Mouse (Mus musculus) hematopoietic multipotent progenitor cell, adult 10-12 weeks (in vitro differentiated cells): ENCODE data around the gene Lzts3. TPM values are rescaled to one million over a fixed set of nuclear protein-coding genes. Genes with fewer than 3 reads are reported as not detected.

Source experiments
- polyA plus RNA-seq: library from polyadenylated mRNA; stranded (reverse); fragments of >175 nt; gene quantifications from 2 replicates; pipeline ENCODE4 v1.2.3, GENCODE M21; 2012; ENCODE audit warnings: low replicate concordance

Lzts3 gene
- 3.2 and 4.2 TPM in 2 replicates for polyA plus RNA-seq

GRCm38 (mm10) chr2:130642684-130643369 lies at the start of gene Lzts3:
Gene Lzts3 (minus strand): TSS chr2:130642803.

DNA sequence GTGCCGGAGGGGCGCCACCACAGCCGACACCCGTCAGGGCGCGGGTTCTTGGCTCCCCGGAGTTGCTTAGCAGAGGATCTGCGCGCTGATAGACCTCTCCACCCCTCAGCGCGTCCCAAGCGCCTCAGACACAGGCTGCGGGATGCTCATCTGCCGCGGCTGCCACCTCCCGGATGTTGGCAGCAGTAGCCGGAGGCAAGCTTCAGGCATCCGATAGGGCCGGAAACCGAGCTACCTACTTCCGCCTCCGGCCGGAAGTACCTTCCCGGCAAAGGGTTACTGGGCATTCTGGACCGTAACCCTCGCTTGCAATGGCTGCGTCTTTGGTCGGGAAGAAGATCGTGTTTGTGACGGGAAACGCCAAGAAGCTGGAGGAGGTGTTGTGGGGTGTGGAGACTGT lies 25.0 kb upstream of the Lzts3 start, which contains the start of gene Itpa:
Gene Itpa (plus strand): TSS at position 52 of the 400 bp plus-strand sequence.

GRCm38 (mm10) chr2:130664102-130664701 lies 21.6 kb upstream of the Lzts3 start, which contains the start of gene Ddrgk1:
Gene Ddrgk1 (minus strand): TSS chr2:130664659.

DNA sequence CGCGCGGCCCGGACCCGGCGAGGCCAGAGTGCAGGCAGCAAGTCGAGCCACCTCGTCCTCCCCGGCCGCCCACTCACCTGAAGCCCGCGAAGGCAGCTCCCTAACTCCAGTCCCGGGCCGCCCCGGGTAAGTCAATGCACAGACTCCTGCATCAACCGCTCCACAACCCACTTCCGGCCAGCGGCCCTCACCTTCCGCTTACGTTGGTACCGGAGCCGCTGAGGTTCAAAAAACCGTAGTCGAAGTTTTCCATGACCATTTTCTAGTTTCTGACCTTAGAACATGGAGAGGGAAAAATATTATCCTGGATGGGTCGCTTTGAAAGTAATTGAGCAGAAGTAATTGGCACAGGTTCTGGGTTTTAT lies 12.8 kb downstream of the Lzts3 start, which contains the start of the genes Fastkd5 and Ubox5:
Gene Fastkd5 (minus strand): TSS at position 189 of the 365 bp plus-strand sequence.
Gene Ubox5 (minus strand): TSS at position 200 of the 365 bp plus-strand sequence.

Other genes starting within 250 kb of the Lzts3 start
- 0.17 TPM in 2 replicates for gene Cpxm1, start 245.2 kb downstream of the Lzts3 start, polyA plus RNA-seq
- gene Gm28372, start 237.6 kb downstream of the Lzts3 start, polyA plus RNA-seq = not detected in 2 replicates
- not detected in 2 replicates for gene 1700020A23Rik, start 237.5 kb downstream of the Lzts3 start, polyA plus RNA-seq
- not detected in 2 replicates for gene Tmem239, start 236.3 kb downstream of the Lzts3 start, polyA plus RNA-seq
- 14.7 and 20.6 TPM in 2 replicates for gene Vps16, start 218.5 kb downstream of the Lzts3 start, polyA plus RNA-seq
- gene Pced1a, start 218.1 kb downstream of the Lzts3 start, polyA plus RNA-seq = 16.8 and 23.8 TPM in 2 replicates
- gene Ptpra, start 192.5 kb downstream of the Lzts3 start, polyA plus RNA-seq = 25.3 and 30.2 TPM in 2 replicates
- 80.4 and 167 TPM in 2 replicates for gene Mrps26, start 79.1 kb downstream of the Lzts3 start, polyA plus RNA-seq
- 0.51 TPM in 1 of 2 replicates, not detected in the other for gene Oxt, start 66.6 kb downstream of the Lzts3 start, polyA plus RNA-seq
- gene Avp, start 60.2 kb downstream of the Lzts3 start, polyA plus RNA-seq = not detected in 2 replicates
- gene Fastkd5, start 12.8 kb downstream of the Lzts3 start, polyA plus RNA-seq = 0.10 and 0.70 TPM in 2 replicates
- gene Ubox5, start 12.8 kb downstream of the Lzts3 start, polyA plus RNA-seq = 2.0 and 2.2 TPM in 2 replicates
- gene Ddrgk1, start 21.9 kb upstream of the Lzts3 start, polyA plus RNA-seq = 134 and 149 TPM in 2 replicates
- 1.5 and 4.1 TPM in 2 replicates for gene Itpa, start 24.8 kb upstream of the Lzts3 start, polyA plus RNA-seq
- 1.3 and 2.4 TPM in 2 replicates for gene Slc4a11, start 54.7 kb upstream of the Lzts3 start, polyA plus RNA-seq